Mouse (Mus musculus) kidney, postnatal 0 days (tissue): ENCODE data around the gene Ptx4. TPM values are rescaled to one million over a fixed set of nuclear protein-coding genes. Genes with fewer than 3 reads are reported as not detected.

Experiments
- ATAC-seq: fragments of 200-750 bp; cut with Nextera tagmentation; replicated peaks from 2 replicates; pipeline ENCODE4 v1.8.0; 2017; ENCODE audit warnings: low read depth, moderate number of reproducible peaks, moderate TSS enrichment, moderate library complexity; ENCODE audit not compliant: low FRiP score
- DNase-seq: peaks from one replicate; pipeline ENCODE4 v3.0.0-alpha.2; 2016; ENCODE audit warnings: low spot score
- H3K27ac ChIP-seq: fragments of 300-500 bp; sonication (generic); 2 replicates; pipeline ENCODE4 v1.5.1; 2014; ENCODE audit warnings: mild to moderate bottlenecking
- H3K27me3 ChIP-seq: fragments of 300-500 bp; sonication (generic); 2 replicates; pipeline ENCODE4 v1.6.1; 2014; ENCODE audit warnings: low read length, mixed read lengths; ENCODE audit not compliant: insufficient read depth
- H3K36me3 ChIP-seq: fragments of 300-500 bp; sonication (generic); 2 replicates; pipeline ENCODE4 v1.6.1; 2014; ENCODE audit warnings: low read length, mixed read lengths; ENCODE audit not compliant: insufficient read depth
- H3K4me1 ChIP-seq: fragments of 300-500 bp; sonication (generic); replicated peaks from 2 replicates; pipeline ENCODE4 v1.6.1; 2014; ENCODE audit warnings: antibody characterized with exemption, low read length, mixed read lengths; ENCODE audit not compliant: insufficient read depth
- H3K4me2 ChIP-seq: fragments of 300-500 bp; sonication (generic); 2 replicates; pipeline ENCODE4 v1.6.1; 2014; ENCODE audit warnings: mild to moderate bottlenecking, low read length, moderate library complexity, mixed read lengths
- H3K4me3 ChIP-seq: fragments of 300-500 bp; sonication (generic); replicated peaks from 2 replicates; pipeline ENCODE4 v1.5.1; 2014; ENCODE audit warnings: low read depth, low read length
- H3K9ac ChIP-seq: fragments of 300-500 bp; sonication (generic); 2 replicates; pipeline ENCODE4 v1.6.1; 2014; ENCODE audit warnings: low read depth, low read length
- H3K9me3 ChIP-seq: fragments of 300-500 bp; sonication (generic); replicated peaks from 2 replicates; pipeline ENCODE4 v1.6.1; 2016; ENCODE audit warnings: low read length, inconsistent platforms, mixed read lengths
- CTCF ChIP-seq: IDR thresholded peaks from 2 replicates; pipeline ENCODE4 v1.5.1; 2016; ENCODE audit warnings: antibody characterized with exemption, low read depth, mild to moderate bottlenecking, moderate library complexity
- WGBS: fragments of 180-500 bp; shearing (Covaris S2); extraction: QIAGEN DNeasy Blood & Tissue Kit; methylation state at CpG from one replicate; pipeline ENCODE4 v1.1.7; 2014; 5-methylcytosine and 5-hydroxymethylcytosine counted together
- polyA plus RNA-seq: library from polyadenylated mRNA; unstranded; fragments of >200 nt; fragmentation: Nextera tagmentation; extraction: Ambion mirVana; gene quantifications from 2 replicates; pipeline ENCODE4 v1.2.1, GENCODE M21; 2015

Ptx4 gene
- not detected in 2 replicates for polyA plus RNA-seq

DNA sequence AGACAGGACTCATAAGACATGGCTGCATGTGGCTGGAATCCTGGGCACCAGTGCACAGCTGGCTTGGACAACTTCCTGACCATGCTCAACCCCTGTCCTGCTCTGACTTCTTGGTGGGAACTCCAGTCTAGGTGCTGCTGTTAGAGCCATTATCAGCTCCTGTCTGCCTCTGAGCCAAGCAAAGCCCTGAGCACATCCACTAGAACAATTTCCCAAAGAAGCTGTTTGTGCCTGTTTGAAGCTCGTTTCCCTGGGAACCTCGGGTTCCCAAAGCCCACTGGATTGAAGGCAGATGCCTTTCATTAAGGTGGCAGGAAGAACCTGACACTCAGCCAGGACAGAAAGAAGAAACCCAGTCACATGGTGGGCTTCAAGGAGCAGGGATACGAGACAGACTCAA lies at the start of gene Ptx4:
Gene Ptx4, plus strand, starts transcription at position 355 of the 400 bp plus-strand sequence.
- H3K4me3 ChIP-seq: no peak within 1 kb of the TSS
- no peak within 1 kb of the TSS for H3K27ac ChIP-seq
- WGBS: 27% methylated on average over 3 of the region's 3 CpGs
- TF ChIP-seq CTCF: no peak
- H3K36me3 ChIP-seq: no peaks in the 10 kb centered on the region
- 0 out of 2 replicates have a peak within 1 kb of the TSS, but pooled peaks have one; percentile 2 for H3K9ac ChIP-seq
- no peak within 1 kb of the TSS for H3K4me2 ChIP-seq
- no peaks in the 10 kb centered on the region for H3K9me3 ChIP-seq
- ATAC-seq: no peak
- no peaks in the 10 kb centered on the region for H3K4me1 ChIP-seq
- DNase-seq: no peak
- no peaks in the 10 kb centered on the region for H3K27me3 ChIP-seq

DNA sequence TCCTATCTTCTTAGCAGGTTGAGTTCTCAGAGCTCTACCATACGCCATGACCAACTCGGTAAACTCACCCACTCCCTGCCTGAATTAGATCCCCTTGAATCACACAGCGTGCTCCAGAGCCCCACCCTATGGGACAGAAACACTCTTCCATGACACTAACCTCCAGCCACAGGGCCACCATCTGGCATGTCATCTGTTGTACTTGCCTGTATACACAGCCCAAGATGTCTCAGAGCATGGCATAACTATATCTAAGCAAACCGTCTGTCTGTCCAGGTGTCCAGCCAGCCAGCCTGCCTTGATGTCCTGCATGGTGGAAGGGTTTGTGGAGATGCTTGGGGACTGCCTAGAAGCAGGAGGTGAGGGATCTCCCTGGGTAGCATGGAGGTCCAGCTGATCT lies 43.7 kb upstream of the Ptx4 start:
- H3K27ac ChIP-seq: no peak overlapping the region
- H3K9ac ChIP-seq: no peak overlapping the region
- H3K9me3 ChIP-seq: no peaks in the 10 kb centered on the region
- H3K4me3 ChIP-seq: no peak overlapping the region
- whole genome bisulfite sequencing: 91% methylated on average over 4 of the region's 4 CpGs
- no peak for DNase-seq
- peak overlapping the region; percentile 63 for H3K4me2 ChIP-seq
- no peaks in the 10 kb centered on the region for H3K36me3 ChIP-seq
- ATAC-seq: no peak
- peaks cover 6% of the 10 kb centered on the region; the same call in 1 of the 2 replicates for H3K4me1 ChIP-seq
- H3K27me3 ChIP-seq: no peaks in the 10 kb centered on the region
- TF ChIP-seq CTCF: no peak

GRCm38 (mm10) chr17:25077771-25078372 lies 42.7 kb upstream of the Ptx4 start:
- peak overlapping the region; percentile 8; the same call in 1 of the 2 replicates for H3K27ac ChIP-seq
- no peaks in the 10 kb centered on the region for H3K36me3 ChIP-seq
- peak overlapping the region; percentile 65; the same call in 1 of the 2 replicates for H3K9ac ChIP-seq
- peaks cover 8% of the 10 kb centered on the region; the same call in 1 of the 2 replicates for H3K4me1 ChIP-seq
- H3K4me2 ChIP-seq: peak overlapping the region; percentile 63
- no peaks in the 10 kb centered on the region for H3K27me3 ChIP-seq
- peak overlapping the region; percentile 42 for H3K4me3 ChIP-seq
- TF ChIP-seq CTCF: no peak
- no peaks in the 10 kb centered on the region for H3K9me3 ChIP-seq
- no peak for ATAC-seq
- 46% methylated on average over 13 of the region's 13 CpGs for WGBS
- peak; percentile 64 for DNase-seq

- no peak for DNase-seq
- no peak for TF ChIP-seq CTCF
- Histone ChIP-seq H3K4me2 (peak overlapping the region; percentile 63), H3K4me1 (peaks cover 17% of the 10 kb centered on the region; the same call in 1 of the 2 replicates), H3K9ac (peak overlapping the region; percentile 65), H3K36me3 (no peaks in the 10 kb centered on the region), H3K9me3 (no peaks in the 10 kb centered on the region), H3K27me3 (no peaks in the 10 kb centered on the region), H3K27ac (peak overlapping the region; percentile 94), H3K4me3 (peak overlapping the region; percentile 42)
- 77% methylated on average over 13 of the region's 13 CpGs for WGBS
- no peak for ATAC-seq
These were observed 40.4 kb upstream of the Ptx4 start for GRCm38 (mm10) chr17:25080210-25080609.

- no peaks in the 10 kb centered on the region for H3K27me3 ChIP-seq
- peak overlapping the region; percentile 94 for H3K27ac ChIP-seq
- WGBS: 56% methylated on average over 11 of the region's 11 CpGs
- ATAC-seq: no peak
- H3K9me3 ChIP-seq: no peaks in the 10 kb centered on the region
- TF ChIP-seq CTCF: no peak
- H3K4me1 ChIP-seq: peaks cover 17% of the 10 kb centered on the region; the same call in 1 of the 2 replicates
- peak; percentile 87 for DNase-seq
- H3K36me3 ChIP-seq: no peaks in the 10 kb centered on the region
- peak overlapping the region; percentile 65 for H3K9ac ChIP-seq
- H3K4me2 ChIP-seq: peak overlapping the region; percentile 63
- H3K4me3 ChIP-seq: peak overlapping the region; percentile 42
These were observed 39.6 kb upstream of the Ptx4 start for GRCm38 (mm10) chr17:25080960-25081381.

DNA sequence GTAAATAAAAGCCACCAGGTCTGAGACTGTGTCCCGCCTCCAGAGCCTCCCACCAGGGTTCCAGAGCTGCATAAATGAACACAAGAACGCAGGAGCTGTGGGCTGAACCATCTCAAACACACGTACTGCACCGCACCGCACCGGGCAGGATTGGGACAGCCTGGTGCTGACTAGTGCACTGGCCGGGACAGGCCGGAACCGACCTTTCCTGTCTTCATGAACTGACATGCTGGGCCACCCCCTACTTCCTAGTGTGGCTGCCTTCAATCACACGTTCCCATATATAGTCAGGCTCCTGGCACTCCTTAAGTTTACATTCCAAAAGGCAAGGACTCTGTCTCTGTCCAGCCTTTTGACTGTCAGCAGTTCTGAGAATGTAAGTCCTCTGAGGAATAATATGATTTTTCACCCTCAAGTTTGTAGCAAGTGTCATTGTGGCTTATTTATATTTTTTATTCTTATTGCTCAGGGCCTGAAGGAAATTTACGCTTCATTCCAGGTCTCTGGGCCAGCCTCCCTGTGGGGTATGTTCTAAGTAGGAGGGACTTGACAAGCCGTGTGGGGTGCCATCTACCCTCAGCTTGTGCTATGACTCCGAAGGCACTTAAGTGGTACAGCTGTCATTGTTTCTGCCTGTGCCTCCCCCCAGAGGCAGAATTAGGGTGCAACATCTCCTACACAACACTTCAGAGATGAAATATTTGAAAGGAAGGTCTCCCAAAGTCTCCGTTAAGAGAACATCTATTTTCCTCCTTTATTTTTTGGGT lies 38.3 kb upstream of the Ptx4 start:
- Histone ChIP-seq H3K4me2 (peak overlapping the region; percentile 63; the same call in 1 of the 2 replicates), H3K4me1 (peaks cover 17% of the 10 kb centered on the region; the same call in 1 of the 2 replicates), H3K9ac (no peak overlapping the region), H3K27ac (peak overlapping the region; percentile 94), H3K9me3 (no peaks in the 10 kb centered on the region), H3K4me3 (no peak overlapping the region), H3K27me3 (no peaks in the 10 kb centered on the region), H3K36me3 (no peaks in the 10 kb centered on the region)
- peak; percentile 36; the same call in 1 of the 2 replicates for TF ChIP-seq CTCF
- no peak for ATAC-seq
- 40% methylated on average over 14 of the region's 14 CpGs for WGBS
- DNase-seq: peak; percentile 81
